Mouse (Mus musculus) stomach, postnatal 0 days (tissue): Measurements from ENCODE around the gene Hist1h1t. TPM values are rescaled to one million over a fixed set of nuclear protein-coding genes. Genes with fewer than 3 reads are reported as not detected.

Experiments used
- ATAC-seq: fragments of 200-750 bp; cut with Nextera tagmentation; 2 replicates; pipeline ENCODE4 v1.8.0; 2017; ENCODE audit not compliant: low FRiP score, low TSS enrichment
- DNase-seq: peaks from one replicate; pipeline ENCODE4 v3.0.0-alpha.2; 2016; ENCODE audit warnings: low spot score
- H3K27ac ChIP-seq: fragments of 300-500 bp; sonication (generic); replicated peaks from 2 replicates; pipeline ENCODE4 v1.5.1; 2014; ENCODE audit warnings: mild to moderate bottlenecking, control low read depth
- H3K27me3 ChIP-seq: fragments of 300-500 bp; sonication (generic); 2 replicates; pipeline ENCODE4 v1.6.1; 2014; ENCODE audit warnings: low read length; ENCODE audit not compliant: control insufficient read depth, insufficient read depth
- H3K36me3 ChIP-seq: fragments of 300-500 bp; sonication (generic); 2 replicates; pipeline ENCODE4 v1.6.1; 2014; ENCODE audit warnings: low read length, mixed read lengths; ENCODE audit not compliant: control insufficient read depth, insufficient read depth
- H3K4me1 ChIP-seq: fragments of 300-500 bp; sonication (generic); replicated peaks from 2 replicates; pipeline ENCODE4 v1.6.1; 2014; ENCODE audit warnings: antibody characterized with exemption; ENCODE audit not compliant: control insufficient read depth, insufficient read depth
- H3K4me2 ChIP-seq: fragments of 300-500 bp; sonication (generic); replicated peaks from 2 replicates; pipeline ENCODE4 v1.6.1; 2014; ENCODE audit warnings: low read depth, mild to moderate bottlenecking, control low read depth, moderate library complexity
- H3K4me3 ChIP-seq: fragments of 300-500 bp; sonication (generic); 2 replicates; pipeline ENCODE4 v1.5.1; 2014; ENCODE audit warnings: low read depth, low read length, control low read depth
- H3K9ac ChIP-seq: fragments of 300-500 bp; sonication (generic); 2 replicates; pipeline ENCODE4 v1.6.1; 2014; ENCODE audit warnings: mild to moderate bottlenecking, low read length, control low read depth, mixed read lengths
- H3K9me3 ChIP-seq: fragments of 300-500 bp; sonication (generic); 2 replicates; pipeline ENCODE4 v1.6.1; 2016; ENCODE audit warnings: low read length; ENCODE audit not compliant: control insufficient read depth
- CTCF ChIP-seq: IDR thresholded peaks from 2 replicates; pipeline ENCODE4 v1.5.1; 2016; ENCODE audit warnings: antibody characterized with exemption, low read depth, mild to moderate bottlenecking, moderate library complexity
- EP300 ChIP-seq: optimal IDR thresholded peaks from 2 replicates; pipeline ENCODE3; 2016; ENCODE audit warnings: antibody characterized with exemption
- WGBS: fragments of 180-500 bp; shearing (Covaris S2); extraction: QIAGEN DNeasy Blood & Tissue Kit; methylation state at CpG from one replicate; pipeline ENCODE4 v1.1.7; 2014; 5-methylcytosine and 5-hydroxymethylcytosine counted together
- polyA plus RNA-seq: library from polyadenylated mRNA; unstranded; fragments of >200 nt; fragmentation: Nextera tagmentation; extraction: Ambion mirVana; gene quantifications from 2 replicates; pipeline ENCODE4 v1.2.1, GENCODE M21; 2015

The Hist1h1t gene
- polyA plus RNA-seq, 1 experiment from 2014 or later, result not detected

- Histone ChIP-seq H3K9me3 (no peaks in the 10 kb centered on the region), H3K27me3 (no peaks in the 10 kb centered on the region), H3K27ac (no peak overlapping the region), H3K4me2 (no peak overlapping the region), H3K4me1 (no peaks in the 10 kb centered on the region), H3K4me3 (no peak overlapping the region), H3K9ac (no peak overlapping the region), H3K36me3 (no peaks in the 10 kb centered on the region)
- 67% methylated on average over 15 of the region's 15 CpGs for WGBS
- ATAC-seq, result no peak
- TF ChIP-seq EP300, result no peak
- TF ChIP-seq CTCF, result no peak
- DNase-seq, result no peak
Measured at GRCm38 (mm10) chr13:23696061-23696474, 454 bp downstream of the Hist1h1t start.

GRCm38 (mm10) chr13:23697491-23698299 lies 2.1 kb downstream of the Hist1h1t start:
- ATAC-seq, result peak; percentile 3
- peak; percentile 70 for DNase-seq
- Histone ChIP-seq H3K4me2 (peak overlapping the region; percentile 63), H3K36me3 (no peaks in the 10 kb centered on the region), H3K9ac (peak overlapping the region; percentile 61), H3K9me3 (no peaks in the 10 kb centered on the region), H3K4me3 (peak overlapping the region; percentile 40), H3K27ac (peak overlapping the region; percentile 77), H3K4me1 (no peaks in the 10 kb centered on the region), H3K27me3 (no peaks in the 10 kb centered on the region)
- peak; percentile 88 for TF ChIP-seq CTCF
- TF ChIP-seq EP300, result no peak
- WGBS, result under 1% methylated on average over 21 of the region's 32 CpGs

GRCm38 (mm10) chr13:23698300-23698693 lies 2.7 kb downstream of the Hist1h1t start, which contains the start of gene Hist1h4c:
Hist1h4c (minus strand) TSS chr13:23698454.
- Histone ChIP-seq H3K9me3 (no peaks in the 10 kb centered on the region), H3K4me2 (peak within 1 kb of the TSS; percentile 63), H3K4me1 (no peaks in the 10 kb centered on the region), H3K9ac (peak within 1 kb of the TSS; percentile 61), H3K4me3 (peak within 1 kb of the TSS; percentile 40), H3K36me3 (no peaks in the 10 kb centered on the region), H3K27me3 (no peaks in the 10 kb centered on the region), H3K27ac (peak within 1 kb of the TSS; percentile 77)
- ATAC-seq (peak; percentile 95), DNase-seq (peak; percentile 96)
- under 1% methylated on average over 17 of the region's 22 CpGs for WGBS
- TF ChIP-seq CTCF (peak; percentile 15; the same call in 1 of the 2 replicates), EP300 (peak; percentile 96)

- no peak for ATAC-seq
- Histone ChIP-seq H3K4me1 (no peaks in the 10 kb centered on the region), H3K4me2 (peak overlapping the region; percentile 45; the same call in 1 of the 2 replicates), H3K4me3 (no peak overlapping the region), H3K9ac (0 out of 2 replicates have a peak overlapping the region, but pooled peaks have one; percentile 28), H3K27ac (no peak overlapping the region), H3K36me3 (no peaks in the 10 kb centered on the region), H3K27me3 (no peaks in the 10 kb centered on the region), H3K9me3 (no peaks in the 10 kb centered on the region)
- TF ChIP-seq CTCF, result no peak
- no peak for TF ChIP-seq EP300
- 45% methylated on average over 6 of the region's 6 CpGs for WGBS
- no peak for DNase-seq
Measured at GRCm38 (mm10) chr13:23698996-23699395, 3.4 kb downstream of the Hist1h1t start.

- Histone ChIP-seq H3K4me2 (no peak overlapping the region), H3K4me1 (no peaks in the 10 kb centered on the region), H3K4me3 (no peak overlapping the region), H3K36me3 (no peaks in the 10 kb centered on the region), H3K9ac (no peak overlapping the region), H3K9me3 (no peaks in the 10 kb centered on the region), H3K27me3 (no peaks in the 10 kb centered on the region), H3K27ac (no peak overlapping the region)
- ATAC-seq, result no peak
- DNase-seq, result no peak
- peak; percentile 30 for TF ChIP-seq CTCF
- no peak for TF ChIP-seq EP300
- 61% methylated on average over 3 of the region's 3 CpGs for WGBS
Measured at GRCm38 (mm10) chr13:23699767-23700166, 4.2 kb downstream of the Hist1h1t start.
